ENCODE assay signal across 8 mouse cellular contexts in genomic region chr3:152478599-152479435, GRCm38 (mm10).
A peak's percentile ranks its signal among the peaks of the same experiment; 100 is the strongest.
DNase-seq lines count a peak whose midpoint lies in the region; ATAC-seq lines count a peak whose summit lies in the region.

No protein-coding gene starts in this region.

- no peaks in the 10 kb centered on the region for H3K36me3 ChIP-seq in heart, embryonic 14.5 days (ENCODE audit: control insufficient read depth, insufficient read depth, low read length)
- H3K36me3 ChIP-seq in megakaryocyte, embryonic 14.5 days (replicated peaks; ENCODE audit: low read length) = no peaks in the 10 kb centered on the region
- no peaks in the 10 kb centered on the region for H3K36me3 ChIP-seq in stomach, embryonic 14.5 days (ENCODE audit: control insufficient read depth, insufficient read depth, low read length)

- no peaks in the 10 kb centered on the region for H3K27me3 ChIP-seq in heart, embryonic 14.5 days (ENCODE audit: control insufficient read depth, insufficient read depth, low read length)
- H3K27me3 ChIP-seq in megakaryocyte, embryonic 14.5 days (replicated peaks) = peaks cover 2% of the 10 kb centered on the region
- H3K27me3 ChIP-seq in stomach, embryonic 14.5 days (ENCODE audit: control insufficient read depth, insufficient read depth, low read length) = no peaks in the 10 kb centered on the region

- peak; percentile 70 for ATAC-seq in heart, embryonic 14.5 days (ENCODE audit: insufficient number of reproducible peaks, insufficient read depth, low FRiP score, low read depth)
- ATAC-seq in stomach, embryonic 14.5 days (ENCODE audit: insufficient number of reproducible peaks, insufficient read depth, low FRiP score, low read depth) = peak; percentile 80

- peak overlapping the region; percentile 46 to 57 for H3K4me3 ChIP-seq in heart, embryonic 14.5 days (ENCODE audit: control insufficient read depth in 1 of 2, insufficient read depth in 1 of 2, low read depth in 1 of 2, low read length in 2 of 2)
- peak overlapping the region; percentile 95 for H3K4me3 ChIP-seq in megakaryocyte, embryonic 14.5 days (replicated peaks)
- peak overlapping the region; percentile 37 for H3K4me3 ChIP-seq in stomach, embryonic 14.5 days (ENCODE audit: low read depth, low read length)

- DNase-seq in left cerebral cortex, postnatal 4 days = peak; percentile 46
- DNase-seq in left cerebral cortex, postnatal 25 days (ENCODE audit: low spot score in 2 of 2) = no peak
- DNase-seq in embryo, embryonic 10 days (ENCODE audit: low spot score) = peak; percentile 67
- peak; percentile 67 for DNase-seq in kidney, postnatal 14 days
- no peak for DNase-seq in cerebellum, postnatal 25 days

- H3K27ac ChIP-seq in heart, embryonic 14.5 days (replicated peaks in 1 of 2; ENCODE audit: control insufficient read depth in 1 of 2, insufficient read depth in 1 of 2, low read depth in 2 of 2, low read length in 2 of 2) = peak overlapping the region in 1 of 2 experiments; percentile 68; a peak in 1 of 4 replicates
- H3K27ac ChIP-seq in stomach, embryonic 14.5 days (ENCODE audit: low read length) = peak overlapping the region; percentile 72; the same call in 1 of the 2 replicates

- H3K4me1 ChIP-seq in heart, embryonic 14.5 days (ENCODE audit: control insufficient read depth in 2 of 2, insufficient read depth in 2 of 2, low read length in 2 of 2) = peaks cover 10% of the 10 kb centered on the region in 2 experiments
- H3K4me1 ChIP-seq in megakaryocyte, embryonic 14.5 days = peaks cover 55% of the 10 kb centered on the region
- H3K4me1 ChIP-seq in stomach, embryonic 14.5 days (ENCODE audit: control insufficient read depth, insufficient read depth, low read length) = peaks cover 15% of the 10 kb centered on the region; the same call in 1 of the 2 replicates

- H3K4me2 ChIP-seq in heart, embryonic 14.5 days (ENCODE audit: low read length) = peak overlapping the region; percentile 87
- H3K4me2 ChIP-seq in stomach, embryonic 14.5 days (replicated peaks; ENCODE audit: low read depth, low read length) = peak overlapping the region; percentile 64

- WGBS in heart, embryonic 14.5 days = 4% methylated on average over 14 of the region's 16 CpGs
- WGBS in stomach, embryonic 14.5 days = 3% methylated on average over 14 of the region's 16 CpGs

- intact Hi-C loops in left cerebral cortex, postnatal 4 days (cut with DNase I) = no loop called here
- intact Hi-C loops in left cerebral cortex, postnatal 25 days (cut with DNase I) = loop anchor here (5.0 kb wide), 1 partner anchor 188 kb away; the partner anchor contains the start of gene Ak5

- H3K9ac ChIP-seq in heart, embryonic 14.5 days (ENCODE audit: low read length) = peak overlapping the region; percentile 72
- H3K9ac ChIP-seq in stomach, embryonic 14.5 days (replicated peaks; ENCODE audit: low read depth, low read length) = peak overlapping the region; percentile 42; the same call in 1 of the 2 replicates

- H3K9me3 ChIP-seq in heart, embryonic 14.5 days (ENCODE audit: control insufficient read depth, low read length) = no peaks in the 10 kb centered on the region
- no peaks in the 10 kb centered on the region for H3K9me3 ChIP-seq in megakaryocyte, embryonic 14.5 days
- H3K9me3 ChIP-seq in stomach, embryonic 14.5 days (ENCODE audit: control insufficient read depth, low read depth, low read length) = no peaks in the 10 kb centered on the region

Comparison
In these comparisons a context has a peak if more than half of its experiments do, and no peak if none do; other contexts are left out.
1. DNase-seq: peak in left cerebral cortex, postnatal 4 days (single experiment), embryo, embryonic 10 days (single experiment) and kidney, postnatal 14 days (single experiment); none in left cerebral cortex, postnatal 25 days (0 of 2) and cerebellum, postnatal 25 days (0 of 2).
2. H3K4me3 ChIP-seq: peak in every context shown above with its lines; median percentile 95 in megakaryocyte, embryonic 14.5 days; 52 in heart, embryonic 14.5 days; 37 in stomach, embryonic 14.5 days.